Mouse (Mus musculus) cortical plate, adult 2 months (tissue): ENCODE measurements around the gene Gm5737. TPM values are rescaled to one million over a fixed set of nuclear protein-coding genes. Genes with fewer than 3 reads are reported as not detected.

Source experiments
- H3K27ac ChIP-seq: fragments of 200-500 bp; 2 replicates; pipeline ENCODE4 v1.5.1; 2012; ENCODE audit warnings: low read length, control low read depth, inconsistent platforms; ENCODE audit not compliant: insufficient read depth
- H3K4me1 ChIP-seq: fragments of 200-500 bp; 2 replicates; pipeline ENCODE4 v1.6.1; 2011; ENCODE audit warnings: low read length; ENCODE audit not compliant: control insufficient read depth, insufficient read depth
- H3K4me3 ChIP-seq: fragments of 200-500 bp; 2 replicates; pipeline ENCODE4 v1.5.1; 2011; ENCODE audit warnings: mild to moderate bottlenecking, low read length, control low read depth; ENCODE audit not compliant: insufficient read depth
- CTCF ChIP-seq: fragments of 200-500 bp; IDR thresholded peaks from 2 replicates; pipeline ENCODE4 v1.5.1; 2011; ENCODE audit warnings: mild to moderate bottlenecking, control low read depth, low read length; ENCODE audit not compliant: insufficient read depth; ENCODE audit errors: extremely low read depth
- POLR2A ChIP-seq: fragments of 200-500 bp; IDR thresholded peaks from 2 replicates; pipeline ENCODE4 v1.6.1; 2011; ENCODE audit warnings: mild to moderate bottlenecking, low read length, control low read depth; ENCODE audit not compliant: insufficient read depth; ENCODE audit errors: extremely low read depth
- polyA plus RNA-seq: library from polyadenylated mRNA; depleted of rRNA; stranded (reverse); fragments of >200 nt; gene quantifications from 2 replicates; pipeline ENCODE4 v1.2.3, GENCODE M21; 2012

Gm5737 gene
- polyA plus RNA-seq, 1 experiment = not detected

DNA sequence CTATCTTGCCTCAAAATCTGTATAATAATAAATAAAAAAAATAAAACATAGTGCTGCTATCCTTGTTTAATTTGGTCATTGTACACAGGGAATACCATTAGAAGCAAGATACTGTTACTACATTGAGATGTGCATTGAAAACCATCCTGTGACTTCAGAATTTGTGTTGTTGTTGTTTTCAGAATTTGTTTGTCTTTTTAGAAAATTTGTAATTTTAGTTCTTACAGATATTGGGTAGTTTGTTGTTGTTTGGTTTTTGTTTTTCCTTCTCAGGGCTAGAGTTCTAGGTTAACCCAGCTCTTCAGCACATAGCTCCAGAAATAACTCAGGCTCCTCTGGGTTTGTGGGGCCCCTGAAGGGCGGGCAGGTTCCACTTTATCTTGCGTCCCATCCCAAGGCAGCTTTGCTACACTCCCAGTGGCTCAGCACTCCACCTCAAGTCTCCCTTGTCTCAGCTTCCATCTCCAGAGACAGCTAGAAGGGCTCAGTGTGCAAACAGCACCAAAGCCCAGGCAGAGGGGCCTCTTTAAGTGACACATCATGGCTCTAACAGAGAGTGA, 49.4 kb downstream of the Gm5737 start:
- Histone ChIP-seq H3K4me3 (no peak overlapping the region), H3K4me1 (peaks cover 9% of the 10 kb centered on the region), H3K27ac (no peak overlapping the region)
- TF ChIP-seq POLR2A (no peak), CTCF (no peak)

GRCm38 (mm10) chr7:120862196-120862595, 50.0 kb downstream of the Gm5737 start:
- Histone ChIP-seq H3K4me3 (no peak overlapping the region), H3K27ac (no peak overlapping the region)
- no peak for TF ChIP-seq CTCF
- no peak for TF ChIP-seq POLR2A

GRCm38 (mm10) chr7:120862626-120863025, 50.5 kb downstream of the Gm5737 start:
- H3K4me3 ChIP-seq = no peak overlapping the region
- H3K4me1 ChIP-seq = peaks cover 9% of the 10 kb centered on the region
- TF ChIP-seq CTCF (no peak), POLR2A (no peak)
- H3K27ac ChIP-seq = no peak overlapping the region

More at GRCm38 (mm10) chr7:120862196-120862595, 50.0 kb downstream of the Gm5737 start:
- H3K4me1 ChIP-seq = peaks cover 9% of the 10 kb centered on the region

DNA sequence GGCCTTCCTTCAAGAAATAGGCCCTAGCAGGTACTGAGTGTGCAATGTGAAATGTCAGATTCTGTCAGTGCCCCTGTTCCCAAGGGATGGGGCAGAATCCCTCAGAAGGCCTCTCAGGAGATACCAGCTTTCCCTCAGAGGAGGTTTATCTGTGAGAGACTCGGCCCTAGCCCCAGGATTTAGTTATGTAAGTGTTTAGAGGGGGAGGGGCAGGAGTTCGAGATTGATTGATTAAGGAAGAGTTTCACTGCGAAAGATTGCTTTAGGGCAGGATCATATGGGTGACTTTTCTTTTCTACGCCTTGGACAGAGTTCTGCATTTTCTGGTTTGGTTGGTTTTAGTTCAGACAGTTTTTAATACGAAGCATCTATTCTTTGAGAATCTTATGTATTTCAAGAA, 51.3 kb downstream of the Gm5737 start:
- no peak overlapping the region for H3K4me3 ChIP-seq
- TF ChIP-seq POLR2A (no peak), CTCF (no peak)
- peaks cover 9% of the 10 kb centered on the region for H3K4me1 ChIP-seq
- no peak overlapping the region for H3K27ac ChIP-seq

GRCm38 (mm10) chr7:120865100-120865499, 52.9 kb downstream of the Gm5737 start:
- no peak for TF ChIP-seq POLR2A
- TF ChIP-seq CTCF = no peak
- Histone ChIP-seq H3K27ac (no peak overlapping the region), H3K4me3 (no peak overlapping the region), H3K4me1 (peaks cover 15% of the 10 kb centered on the region)

DNA sequence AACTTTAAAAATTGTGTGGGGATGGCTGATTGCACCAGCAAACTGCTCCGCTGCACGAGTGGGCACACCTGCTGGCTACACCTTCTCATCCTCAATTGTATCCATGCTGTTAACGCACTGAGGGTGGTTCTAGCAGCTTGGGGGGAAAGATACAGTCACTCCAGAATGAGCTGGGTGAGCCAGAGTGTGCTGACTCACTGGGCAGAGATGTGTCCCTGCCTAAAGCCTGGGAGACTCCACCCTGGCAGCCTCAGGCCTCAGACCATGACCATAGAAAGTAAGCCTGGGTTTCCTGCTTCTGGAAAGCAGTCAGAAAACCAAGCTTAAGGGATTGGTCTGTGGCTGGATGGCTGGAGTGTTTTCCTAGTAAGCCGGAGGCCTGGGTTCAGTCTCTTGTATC, 53.7 kb downstream of the Gm5737 start:
- peaks cover 15% of the 10 kb centered on the region for H3K4me1 ChIP-seq
- no peak overlapping the region for H3K27ac ChIP-seq
- H3K4me3 ChIP-seq = no peak overlapping the region
- TF ChIP-seq POLR2A = no peak
- TF ChIP-seq CTCF = no peak

- no peak overlapping the region for H3K27ac ChIP-seq
- TF ChIP-seq POLR2A (no peak), CTCF (no peak)
- H3K4me3 ChIP-seq = no peak overlapping the region
Measured at GRCm38 (mm10) chr7:120866684-120867083, 54.5 kb downstream of the Gm5737 start.

DNA sequence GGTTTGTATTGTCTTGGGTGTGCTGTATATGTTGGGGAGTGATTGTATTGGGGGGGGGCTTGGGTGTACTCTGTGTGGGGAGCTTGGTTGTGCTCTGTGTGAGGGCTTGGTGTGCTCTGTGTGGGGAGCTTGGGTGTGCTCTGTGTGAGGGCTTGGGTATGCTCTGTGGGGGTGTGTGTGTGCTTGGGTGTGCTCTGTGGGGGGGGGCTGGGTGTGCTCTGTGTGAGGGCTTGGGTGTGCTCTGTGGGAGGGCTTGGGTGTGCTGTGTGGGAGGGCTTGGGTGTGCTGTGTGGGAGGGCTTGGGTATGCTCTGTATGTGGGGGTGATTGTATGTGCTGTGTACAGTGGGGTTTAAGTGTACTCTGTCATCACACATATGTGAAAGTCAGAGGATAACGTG, 55.6 kb downstream of the Gm5737 start:
- no peak for TF ChIP-seq POLR2A
- TF ChIP-seq CTCF = no peak
- Histone ChIP-seq H3K4me3 (no peak overlapping the region), H3K27ac (no peak overlapping the region), H3K4me1 (peaks cover 14% of the 10 kb centered on the region)

More at GRCm38 (mm10) chr7:120866684-120867083, 54.5 kb downstream of the Gm5737 start:
- H3K4me1 ChIP-seq = peaks cover 15% of the 10 kb centered on the region

DNA sequence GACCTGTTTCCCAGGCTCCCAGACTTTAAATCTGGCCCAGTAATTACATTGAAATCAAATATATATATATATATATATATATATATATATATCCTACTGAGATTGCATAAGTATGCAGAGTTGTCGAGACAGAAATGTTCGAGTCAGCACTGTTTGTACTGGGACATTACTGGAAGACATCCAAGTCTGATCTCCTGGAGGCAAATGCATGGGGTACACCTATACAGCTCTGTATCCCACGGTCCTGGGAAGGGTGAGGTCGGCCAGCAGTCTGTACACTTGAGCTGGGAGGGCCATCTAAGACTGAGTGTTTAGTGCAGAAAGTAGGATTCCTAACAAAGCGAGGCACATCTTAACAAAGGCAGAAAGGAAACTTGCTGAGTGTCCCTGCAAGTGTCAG, 57.7 kb downstream of the Gm5737 start:
- Histone ChIP-seq H3K27ac (peak overlapping the region; percentile 35; the same call in 1 of the 2 replicates), H3K4me1 (peaks cover 8% of the 10 kb centered on the region), H3K4me3 (no peak overlapping the region)
- TF ChIP-seq POLR2A (no peak), CTCF (no peak)

DNA sequence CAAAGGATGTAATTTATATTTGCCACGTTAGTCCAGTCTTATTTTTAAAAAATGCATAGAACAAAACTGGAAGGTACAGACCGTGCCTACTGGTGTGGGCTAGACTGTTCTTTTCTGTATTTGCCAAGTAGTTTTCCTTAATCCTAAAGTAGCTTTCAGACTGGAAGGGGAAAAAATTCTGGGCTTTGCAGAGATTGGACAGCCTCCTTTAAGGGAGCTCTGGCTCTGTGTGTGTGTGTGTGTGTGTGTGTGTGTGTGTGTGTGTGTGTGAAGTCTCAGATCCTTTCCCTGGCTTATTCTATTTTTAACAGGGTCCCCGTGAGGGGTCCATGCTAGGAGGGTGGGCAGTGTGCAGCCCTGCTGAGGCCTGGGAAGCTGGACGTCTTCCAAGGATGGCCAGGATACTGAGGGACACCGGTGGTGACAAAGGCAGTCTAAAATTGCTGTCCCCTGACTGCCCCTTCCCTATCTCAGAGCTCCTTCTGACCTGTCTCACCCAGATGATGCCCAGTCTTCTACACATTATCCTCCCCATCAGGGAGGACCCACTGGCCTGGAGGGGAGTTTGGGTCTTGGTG, 58.4 kb downstream of the Gm5737 start:
- Histone ChIP-seq H3K27ac (0 out of 2 replicates have a peak overlapping the region, but pooled peaks have one; percentile 18), H3K4me3 (no peak overlapping the region), H3K4me1 (peaks cover 8% of the 10 kb centered on the region)
- TF ChIP-seq POLR2A = no peak
- no peak for TF ChIP-seq CTCF
